Mouse (Mus musculus) natural killer cell, adult 2 months (primary cell): ENCODE measurements around the gene Ide.
"Not testable (repeated sequence)": the region's sequence is repeated elsewhere in the genome, so short reads cannot be mapped to it uniquely, and the experiment has no call there.

ENCODE experiments used
- DNase-seq, 2 experiments: peaks; one replicate each; pipeline ENCODE4 v3.0.0; 2022; ENCODE audit warnings: low spot score in 2 of 2

The Ide gene

DNA sequence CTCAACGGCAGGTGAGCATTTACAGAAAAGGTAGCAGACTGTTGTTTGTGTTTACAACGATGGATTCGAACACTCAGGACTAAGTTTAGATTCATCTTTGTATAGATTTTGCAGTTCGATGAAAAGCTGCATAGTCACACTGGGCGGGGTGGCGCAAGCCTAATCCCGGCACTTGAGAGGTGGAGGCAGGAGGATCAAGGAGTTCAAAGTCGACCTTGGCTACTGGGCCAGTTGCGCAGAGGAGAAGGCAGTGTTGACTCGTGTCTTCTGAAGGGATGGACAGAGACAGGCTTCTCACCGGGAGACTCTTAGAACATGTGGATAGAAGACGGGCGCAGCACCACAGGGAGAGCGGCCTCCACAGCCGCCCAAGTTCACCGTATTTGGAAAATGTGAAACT is 68.5 kb downstream of the Ide start:
- no peak for DNase-seq

DNA sequence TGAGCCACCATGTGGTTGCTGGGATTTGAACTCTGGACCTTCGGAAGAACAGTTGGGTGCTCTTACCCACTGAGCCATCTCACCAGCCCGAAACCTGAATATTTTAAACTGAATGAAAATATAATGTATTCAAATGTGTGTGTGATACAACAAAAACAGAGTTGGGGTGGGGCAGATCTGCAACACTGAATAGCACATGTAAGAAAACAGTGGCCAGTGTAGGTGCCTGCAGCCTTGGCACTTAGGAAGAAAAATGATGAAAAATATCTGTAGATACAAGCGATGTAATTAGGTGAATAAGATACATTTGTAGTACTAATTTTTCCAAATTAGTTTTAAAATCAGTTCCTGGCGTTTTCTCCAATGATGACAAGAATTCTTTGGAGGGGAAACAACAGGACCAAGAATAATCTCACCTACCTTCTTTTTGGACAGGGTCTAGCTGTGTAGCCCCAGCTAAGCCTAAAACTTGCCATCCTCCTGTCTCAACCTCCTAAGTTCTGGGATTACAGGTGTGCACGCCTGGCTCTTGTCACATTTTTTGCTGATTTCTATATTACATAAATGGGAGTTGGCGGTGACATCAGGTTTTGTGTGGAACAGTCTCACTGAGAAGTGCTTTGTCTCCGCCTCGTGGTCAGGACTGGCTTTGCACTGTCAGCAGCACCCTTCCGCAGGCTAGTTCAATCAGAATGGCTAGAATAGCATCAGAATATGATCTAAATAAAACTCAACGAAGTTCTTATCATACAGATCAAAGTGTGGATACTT is 72.1 kb downstream of the Ide start:
- peak; percentile 51 to 73 for DNase-seq

DNA sequence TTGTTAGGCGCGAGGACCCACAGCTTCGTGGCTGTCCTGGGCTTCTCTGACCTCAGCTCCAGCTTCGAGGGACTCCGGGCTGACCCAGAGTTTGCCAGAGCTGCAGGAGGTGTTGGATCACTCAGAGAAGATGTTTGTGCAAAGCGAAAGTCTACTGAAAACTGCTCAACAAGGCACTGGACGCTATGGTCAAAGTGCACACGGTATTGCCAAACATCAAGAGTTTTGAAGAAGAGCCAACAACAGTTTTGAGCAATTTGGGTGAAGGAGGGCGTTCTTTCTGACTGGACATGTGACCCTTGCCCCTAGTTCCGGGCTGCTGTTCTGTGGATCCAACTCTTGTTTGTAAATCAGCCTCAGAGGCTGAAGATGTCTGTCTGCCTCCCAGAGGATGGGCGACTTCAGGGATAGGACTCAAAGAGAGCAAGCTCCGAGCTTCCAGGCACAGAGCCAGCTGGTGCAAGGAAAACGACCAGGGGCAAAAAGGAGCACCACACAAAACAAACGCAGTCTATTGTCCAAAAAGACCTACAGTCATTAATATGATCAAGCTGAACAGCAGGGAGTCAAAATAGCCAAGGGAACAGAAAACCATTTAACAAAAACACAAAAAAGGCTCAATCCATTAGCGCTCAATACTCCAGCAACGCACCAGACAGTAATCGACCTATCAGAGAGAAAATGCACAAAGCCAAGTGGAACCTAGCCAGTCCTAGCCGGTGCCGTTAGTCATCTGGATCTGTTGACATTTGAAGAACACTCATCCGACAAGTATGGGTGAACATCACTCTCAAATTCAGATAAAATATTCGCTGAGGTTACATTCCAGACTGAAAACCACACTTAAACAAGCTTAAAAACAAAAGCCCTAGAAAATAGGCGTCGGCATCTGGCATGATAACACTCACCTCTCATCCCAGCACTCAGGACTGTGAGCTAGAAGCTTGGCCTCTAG is 73.4 kb downstream of the Ide start:
- DNase-seq = no peak

DNA sequence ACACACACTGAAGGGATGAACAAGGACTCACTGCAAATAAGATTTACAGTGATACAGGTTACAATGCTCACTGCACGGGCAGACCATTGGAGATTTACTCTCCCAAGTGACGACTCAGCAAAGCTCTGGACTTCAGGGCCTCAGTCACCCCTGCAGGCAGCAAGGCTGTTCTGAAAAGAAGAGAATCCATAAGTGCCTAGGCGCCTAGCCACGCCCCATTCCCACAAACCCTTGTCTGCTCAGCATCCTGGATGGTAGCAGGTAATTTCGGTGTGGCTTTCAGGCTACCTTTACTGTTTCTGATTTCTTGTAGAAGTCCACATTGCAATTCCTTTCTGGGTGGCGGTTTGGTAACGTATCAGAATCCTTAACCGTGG is 74.1 kb downstream of the Ide start:
- DNase-seq = no peak

DNA sequence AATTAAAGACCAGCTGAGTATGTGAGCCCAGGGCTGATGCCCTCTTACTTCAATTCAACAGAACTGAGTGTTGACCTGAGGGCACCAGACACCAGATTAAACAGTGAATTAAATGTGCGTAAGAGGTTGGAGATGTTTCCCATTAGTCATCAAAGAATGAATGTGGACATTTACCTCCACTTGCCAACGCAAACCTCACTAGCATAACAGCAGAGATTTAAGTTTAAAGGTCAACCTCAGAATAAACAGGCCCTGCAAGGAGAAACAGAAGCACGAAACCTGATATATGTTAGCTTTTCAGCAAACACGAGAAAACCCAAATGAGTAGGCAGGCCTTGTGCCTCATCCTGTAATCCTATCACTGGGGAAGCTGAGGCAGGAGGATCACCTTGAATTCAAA is 75.3 kb downstream of the Ide start:
- no peak for DNase-seq

DNA sequence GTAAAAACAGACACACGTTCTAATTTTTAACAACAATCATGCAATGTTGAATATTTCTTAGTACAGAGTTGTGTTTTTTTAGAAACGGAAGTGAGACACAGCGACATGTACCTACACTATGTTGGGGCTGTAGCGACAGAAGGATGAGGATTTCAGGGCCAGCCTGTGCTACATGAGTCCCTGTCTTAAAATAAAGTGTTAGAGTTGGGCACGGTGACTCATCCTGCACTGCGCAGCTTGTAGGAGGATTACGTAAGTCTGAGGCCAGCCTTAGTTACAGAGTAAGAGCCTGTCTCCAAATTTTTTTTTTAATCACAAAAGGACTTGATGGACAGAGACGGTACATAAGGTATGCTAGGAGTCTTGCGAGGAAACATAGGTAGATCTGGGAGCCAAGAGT is 82.3 kb downstream of the Ide start:
- no peak for DNase-seq

DNA sequence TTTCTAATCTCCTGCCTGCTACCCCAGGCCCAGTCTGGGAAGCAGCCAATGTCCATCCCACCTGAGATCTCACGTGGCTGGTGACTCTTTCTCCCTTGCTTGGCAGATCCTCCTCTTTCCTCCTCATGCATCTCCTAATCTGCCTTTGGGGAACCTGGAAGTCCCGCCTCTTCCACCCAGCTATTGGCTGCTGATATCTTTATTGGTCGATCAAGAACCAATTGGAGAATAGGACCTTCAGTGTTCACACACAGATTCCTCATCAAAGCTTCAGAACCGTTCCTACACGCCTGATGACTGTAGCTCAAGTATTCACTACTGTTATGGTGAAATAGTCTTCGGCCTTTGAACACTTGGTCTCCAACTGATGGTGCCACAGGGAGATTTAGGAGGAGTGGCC is 85.5 kb downstream of the Ide start:
- no peak for DNase-seq

DNA sequence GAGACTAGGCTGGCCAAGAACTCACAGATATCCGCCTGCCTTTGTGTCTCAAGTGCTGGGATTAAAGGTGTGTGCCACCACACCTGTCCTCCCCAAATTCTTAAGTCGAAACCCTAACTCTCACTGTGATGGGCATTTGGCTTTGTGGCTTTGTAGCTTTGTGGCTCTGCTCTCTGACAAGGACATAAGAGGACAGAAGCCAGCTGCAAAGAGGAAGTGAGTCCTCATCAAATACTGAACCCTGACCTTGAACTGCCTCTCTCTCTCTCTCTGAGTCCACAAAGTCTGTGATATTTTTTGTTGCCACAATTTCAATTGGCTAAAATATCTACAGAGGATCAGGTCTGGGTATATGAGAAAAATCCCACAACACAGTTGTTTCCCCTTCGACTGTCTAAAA is 89.5 kb downstream of the Ide start:
- no peak for DNase-seq

DNA sequence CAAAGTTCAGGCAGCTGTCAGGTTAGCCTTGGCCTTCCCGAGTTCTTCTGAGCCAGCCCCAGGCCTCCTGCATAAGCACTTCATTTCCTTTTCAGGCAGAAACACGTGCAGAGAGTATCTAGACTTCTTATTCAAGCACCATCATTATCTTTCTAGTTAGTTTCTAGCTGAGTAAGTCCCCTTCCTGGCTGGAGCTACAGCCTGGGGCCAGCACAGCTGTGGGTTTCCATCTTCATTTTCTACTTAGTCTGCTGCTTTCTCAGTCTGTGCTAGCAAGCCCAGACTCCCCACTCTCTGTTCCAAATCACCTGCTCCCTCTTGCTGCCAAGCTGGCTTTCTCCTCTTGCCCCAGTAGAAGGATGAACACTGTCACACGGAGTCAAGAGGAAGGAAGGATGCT is 90.8 kb downstream of the Ide start:
- DNase-seq = no peak

DNA sequence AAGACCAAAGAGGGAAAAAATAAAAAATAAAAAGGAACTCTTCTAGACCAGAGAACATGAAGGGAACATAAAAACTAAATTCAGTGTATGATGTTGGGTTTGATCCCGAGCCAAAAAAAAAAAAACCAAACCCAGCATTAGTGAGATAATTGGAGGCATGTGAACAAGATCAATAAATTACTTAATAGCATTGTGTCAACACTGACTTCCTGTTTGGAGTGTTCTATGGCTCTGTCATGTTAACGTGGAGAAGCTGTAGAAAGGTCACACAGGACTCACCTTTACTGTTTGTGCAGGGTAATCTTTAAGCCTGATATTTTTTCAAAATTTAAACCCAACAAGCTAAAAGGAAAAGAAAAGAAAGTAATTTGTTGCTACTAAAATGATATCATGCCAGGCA is 94.9 kb downstream of the Ide start:
- DNase-seq = no peak

DNA sequence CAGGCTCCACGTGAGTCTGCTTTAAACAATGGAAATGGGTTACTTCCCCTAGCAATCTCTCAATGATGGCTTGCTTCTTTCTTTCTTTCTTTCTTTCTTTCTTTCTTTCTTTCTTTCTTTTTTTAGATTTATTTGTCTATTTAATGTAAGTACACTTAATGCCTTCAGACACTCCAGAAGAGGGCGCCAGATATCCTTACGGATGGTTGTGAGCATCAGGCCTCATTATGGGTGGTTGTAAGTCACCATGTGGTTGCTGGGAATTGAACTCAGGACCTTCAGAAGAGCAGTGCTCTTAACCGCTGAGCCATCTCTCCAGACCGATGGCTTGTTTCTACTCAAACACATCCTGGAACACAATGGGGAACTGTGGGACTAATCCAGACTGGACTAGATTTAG is 96.5 kb downstream of the Ide start:
- DNase-seq = no peak

DNA sequence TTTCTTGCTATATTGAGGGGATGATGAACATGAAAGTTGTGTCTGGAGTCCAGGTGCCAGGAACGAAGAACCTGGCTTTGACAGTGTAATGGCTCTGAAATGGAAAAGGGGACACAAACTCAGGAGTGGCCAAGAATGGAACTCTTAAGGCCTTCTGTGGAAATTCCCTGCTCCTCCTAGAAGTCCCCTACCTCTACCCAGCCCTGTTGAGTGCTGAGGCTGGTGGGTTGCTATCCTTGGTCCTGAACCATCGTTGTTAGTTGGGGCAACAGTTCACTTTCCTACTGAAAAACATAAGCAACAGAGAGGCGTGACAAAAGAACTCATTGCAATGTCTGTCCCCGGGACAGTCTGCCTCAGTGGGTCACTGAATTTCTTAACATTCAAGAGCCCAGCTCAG is 98.6 kb downstream of the Ide start:
- DNase-seq = no peak

DNA sequence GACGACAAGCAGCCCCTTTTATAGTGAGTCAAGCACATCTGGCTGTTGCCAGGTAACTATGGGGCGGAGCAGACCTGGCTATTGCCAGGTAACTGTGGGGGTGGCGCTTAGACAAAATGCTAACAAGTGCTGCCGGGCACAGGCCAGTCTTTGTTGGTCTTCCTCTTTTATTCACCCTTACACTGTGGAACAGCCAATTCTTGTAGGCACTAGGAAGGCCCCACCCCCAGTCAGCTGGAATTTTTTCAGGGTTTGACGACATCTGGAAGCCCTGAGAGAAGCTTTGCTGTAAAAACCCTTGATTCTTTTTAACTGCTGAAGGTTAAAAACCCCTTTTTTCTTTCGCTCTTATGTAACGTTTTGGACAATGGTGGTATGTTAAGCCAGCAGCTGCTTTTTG is 99.0 kb downstream of the Ide start:
- no peak for DNase-seq

DNA sequence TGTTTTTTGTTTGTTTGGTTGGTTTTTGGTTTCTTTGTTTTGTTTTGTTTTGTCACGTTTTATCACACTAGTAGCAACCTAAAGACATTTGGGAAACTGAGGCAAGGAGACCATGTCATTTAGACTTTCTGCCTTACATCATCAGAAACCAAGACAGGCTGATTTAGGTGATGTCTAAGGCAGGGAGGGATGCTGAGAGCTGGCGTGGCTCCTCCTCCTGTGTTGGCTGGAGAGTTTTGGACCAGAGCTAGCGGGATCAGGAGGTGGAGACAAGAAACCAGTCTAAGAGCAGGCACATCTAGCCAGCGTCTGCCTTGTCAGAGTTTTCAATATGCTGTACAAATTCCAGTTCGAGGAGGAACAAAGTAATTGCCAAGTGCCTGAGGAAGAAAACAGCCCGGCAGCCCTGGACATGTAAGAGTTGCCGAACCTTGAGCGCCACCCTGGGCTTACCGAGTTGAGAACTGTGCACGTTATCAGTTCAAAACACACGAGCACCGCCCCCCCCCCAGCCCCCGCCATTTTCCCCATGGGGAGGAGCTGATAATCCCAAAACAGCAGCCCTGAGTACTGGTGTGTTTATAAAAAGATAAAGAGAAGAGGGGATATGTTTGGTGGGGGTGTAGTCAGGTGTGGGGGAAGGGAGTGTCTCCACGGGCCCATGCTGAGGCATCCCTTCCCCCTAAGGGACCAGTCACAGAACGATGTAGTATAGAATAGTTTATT is 99.8 kb downstream of the Ide start:
- no peak for DNase-seq

DNA sequence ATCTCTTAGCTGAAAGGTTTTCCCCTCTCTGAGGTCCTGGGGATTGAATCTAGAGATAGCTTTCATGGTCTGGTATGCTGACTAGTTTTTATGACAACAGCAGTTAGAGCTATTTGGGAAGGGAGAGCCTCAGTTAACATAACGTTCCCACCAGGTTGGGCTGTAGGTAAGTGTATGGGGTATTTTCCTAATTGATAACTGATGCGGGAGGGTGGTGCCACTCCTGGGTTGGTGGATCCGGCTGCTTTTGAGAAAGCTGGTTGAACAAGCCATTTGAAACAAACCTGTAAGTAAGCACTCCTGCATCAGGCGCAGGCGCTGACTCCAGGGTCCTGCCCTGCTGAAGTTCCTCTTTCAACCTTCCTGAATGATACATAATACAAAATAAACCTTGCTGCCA is 100.3 kb downstream of the Ide start:
- no peak for DNase-seq

DNA sequence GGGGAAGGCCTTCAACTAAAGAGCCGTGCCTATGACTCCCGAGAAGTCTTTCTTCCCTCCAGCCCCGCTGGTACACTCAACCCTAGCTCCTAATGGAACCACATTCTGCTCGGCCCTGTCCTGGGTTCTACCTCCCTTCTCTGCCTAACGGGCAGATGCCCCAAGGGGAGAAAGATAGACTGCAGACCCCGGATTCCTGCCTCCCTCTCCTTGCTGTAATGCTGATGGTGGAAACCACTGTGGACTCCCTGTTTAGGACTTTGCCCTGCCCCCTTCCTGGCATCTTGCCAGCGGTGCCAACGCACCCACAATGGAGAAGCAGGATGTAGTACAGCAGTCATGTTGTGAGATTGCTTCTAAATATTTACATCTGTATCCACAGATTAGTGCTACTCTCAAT is 101.8 kb downstream of the Ide start:
- no peak for DNase-seq

DNA sequence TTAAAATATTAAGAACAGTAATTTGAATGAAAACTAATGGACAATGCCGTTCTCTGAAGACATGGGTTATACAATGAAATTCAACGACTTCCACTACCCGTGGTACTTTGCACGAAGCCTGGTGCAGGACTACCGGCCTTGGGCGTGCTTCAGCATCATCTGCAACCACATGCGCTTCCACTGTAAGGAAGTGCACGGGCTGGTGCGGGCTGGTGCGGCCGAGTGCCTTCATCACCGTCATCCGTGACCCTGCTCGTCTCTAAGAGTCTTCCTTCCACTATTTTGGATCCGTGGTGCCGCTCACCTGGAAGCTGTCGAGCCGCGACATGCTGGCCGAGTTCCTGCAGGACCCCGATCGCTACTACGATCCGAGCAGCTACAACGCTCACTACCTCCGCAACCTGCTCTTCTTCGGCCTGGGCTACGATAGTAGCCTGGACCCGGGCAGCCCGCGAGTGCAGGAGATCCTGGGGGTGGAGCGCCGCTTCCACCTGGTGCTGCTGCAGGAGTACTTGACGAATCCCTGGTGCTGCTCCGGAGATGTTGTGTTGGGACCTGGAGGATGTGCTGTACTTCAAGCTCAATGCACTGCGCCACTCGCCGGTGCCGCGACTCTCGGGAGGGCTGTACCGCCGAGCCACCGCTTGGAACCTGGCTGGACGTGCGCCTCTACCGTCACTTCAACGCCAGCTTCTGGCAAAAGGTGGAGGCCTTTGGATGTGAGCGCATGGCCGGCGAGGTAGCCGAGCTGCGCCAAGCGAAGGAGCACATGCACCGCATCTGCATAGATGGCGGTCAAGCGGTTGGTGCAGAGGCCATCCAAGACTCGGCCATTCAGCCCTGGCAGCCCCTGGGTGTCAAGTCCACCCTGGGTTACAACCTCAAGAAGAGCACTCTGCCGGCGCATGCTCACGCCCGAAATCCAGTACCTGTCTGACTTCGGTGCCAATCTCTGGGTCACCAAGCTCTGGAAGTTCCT is 103.8 kb downstream of the Ide start:
- no peak for DNase-seq

DNA sequence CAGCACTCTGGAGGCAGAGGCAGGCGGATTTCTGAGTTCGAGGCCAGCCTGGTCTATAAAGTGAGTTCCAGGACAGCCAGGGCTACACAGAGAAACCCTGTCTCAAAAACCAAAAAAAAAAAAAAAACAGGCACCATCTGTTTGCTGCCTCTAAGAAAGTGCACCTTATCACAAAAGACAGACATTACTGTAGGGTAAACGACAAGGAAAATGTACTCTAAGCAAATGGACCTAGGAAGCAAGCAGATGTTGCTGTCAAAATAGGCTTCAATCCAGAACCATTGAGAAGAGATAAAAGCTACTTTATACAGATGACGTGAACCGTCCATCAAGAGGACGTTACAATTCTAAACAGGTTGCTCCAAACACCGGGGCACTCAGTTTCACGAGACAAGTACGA is 105.1 kb downstream of the Ide start:
- not testable (repeated sequence) for DNase-seq

DNA sequence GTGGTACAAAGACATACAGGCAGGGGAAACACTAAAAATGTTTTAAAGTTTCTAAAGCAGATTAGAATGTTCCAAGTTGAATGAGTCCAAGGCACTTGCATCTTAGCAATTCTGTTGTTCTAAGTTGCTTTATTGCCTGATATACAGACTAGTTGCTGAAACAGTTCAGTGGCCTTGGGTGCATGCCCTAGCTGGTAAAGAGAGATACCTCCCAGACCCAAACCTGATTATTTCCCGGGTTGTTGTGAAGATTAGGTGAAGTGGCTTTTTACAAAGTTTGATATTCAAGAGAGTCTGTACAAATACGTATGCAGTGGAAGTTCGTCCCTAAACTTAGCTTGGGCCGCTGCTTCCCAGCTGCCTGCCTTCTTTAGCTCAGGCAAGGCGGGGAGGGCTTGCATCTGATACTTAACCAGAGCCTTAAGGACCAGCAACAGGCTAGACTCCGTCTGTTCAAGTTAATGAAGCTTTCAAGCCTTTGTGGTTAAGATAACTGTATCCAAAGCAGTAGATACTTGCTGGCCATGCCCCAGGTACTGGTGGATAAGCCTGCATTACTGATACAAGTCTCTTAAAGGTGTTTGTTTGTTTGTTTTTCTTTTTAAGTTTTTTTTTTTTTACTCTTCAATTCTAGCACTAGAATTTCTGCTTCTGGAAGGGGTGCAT is 112.3 kb downstream of the Ide start:
- DNase-seq = no peak
